Mouse (Mus musculus) activated CD4-positive, CD25-positive, alpha-beta regulatory T cell (primary cell): ENCODE measurements around the gene Clip3. TPM values are rescaled to one million over a fixed set of nuclear protein-coding genes. Genes with fewer than 3 reads are reported as not detected.

Experiments
- polyA plus RNA-seq, 2 experiments: library from polyadenylated mRNA; unstranded; fragments of 100-300 nt; shearing (Covaris generic); gene quantifications; one replicate each; pipeline ENCODE4 v1.2.1; 2017

The Clip3 gene
- polyA plus RNA-seq = 1 to 10 TPM; 1.6 to 3.1 TPM

GRCm38 (mm10) chr7:30291215-30292131, at the start of gene Clip3:
Gene Clip3 (plus strand): TSS chr7:30291728.

GRCm38 (mm10) chr7:30279951-30280669, 11.4 kb upstream of the Clip3 start, which contains the start of the genes Thap8 and Wdr62:
Gene Thap8 (plus strand): TSS chr7:30280094.
Gene Wdr62 (minus strand): TSS chr7:30280419.

GRCm38 (mm10) chr7:30308076-30309005, 16.8 kb downstream of the Clip3 start, which contains the start of gene Alkbh6:
Gene Alkbh6 (plus strand): TSS chr7:30308717.

GRCm38 (mm10) chr7:30314721-30315155, 23.2 kb downstream of the Clip3 start, which contains the start of gene Syne4:
Gene Syne4 (plus strand): TSS chr7:30314807.

GRCm38 (mm10) chr7:30321539-30322284, 30.2 kb downstream of the Clip3 start, which contains the start of gene E130208F15Rik:
Gene E130208F15Rik (plus strand): TSS chr7:30321740.

GRCm38 (mm10) chr7:30323795-30324194, 32.3 kb downstream of the Clip3 start, which contains the start of gene Sdhaf1:
Gene Sdhaf1 (minus strand): TSS chr7:30323895.

Other genes with a start within 250 kb of the Clip3 start
- gene Zfp14, start 240.3 kb upstream of the Clip3 start, polyA plus RNA-seq = 1 to 10 TPM; 1.6 to 5.0 TPM
- 1 to 10 TPM; 4.3 to 8.9 TPM for gene Zfp82, start 218.8 kb upstream of the Clip3 start, polyA plus RNA-seq
- gene Gm26920, start 201.3 kb upstream of the Clip3 start, polyA plus RNA-seq = 1 to 10 TPM in 1 of 2 experiments, not detected in 1; 4.2 TPM
- gene Zfp566, start 201.2 kb upstream of the Clip3 start, polyA plus RNA-seq = 10 to 100 TPM in 1 of 2 experiments, 1 to 10 TPM in 1; 7.9 to 11.2 TPM
- 10 to 100 TPM; 62.3 to 66.4 TPM for gene Zfp260, start 197.0 kb upstream of the Clip3 start, polyA plus RNA-seq
- gene Zfp382, start 169.8 kb upstream of the Clip3 start, polyA plus RNA-seq = 1 to 10 TPM; 5.0 to 7.0 TPM
- 10 to 100 TPM; 21.8 to 37.9 TPM for gene Zfp146, start 122.0 kb upstream of the Clip3 start, polyA plus RNA-seq
- under 1 TPM; 0.64 to 0.74 TPM for gene Cox7a1, start 107.6 kb upstream of the Clip3 start, polyA plus RNA-seq
- gene Capns1, start 92.9 kb upstream of the Clip3 start, polyA plus RNA-seq = 10 to 100 TPM; 96.1 to 96.6 TPM
- 10 to 100 TPM; 47.8 to 64.2 TPM for gene Polr2i, start 59.8 kb upstream of the Clip3 start, polyA plus RNA-seq
- 100 to 1,000 TPM; 109 to 132 TPM for gene Tbcb, start 59.5 kb upstream of the Clip3 start, polyA plus RNA-seq
- gene Ovol3, start 56.0 kb upstream of the Clip3 start, polyA plus RNA-seq = not detected
- gene Thap8, start 11.6 kb upstream of the Clip3 start, polyA plus RNA-seq = under 1 TPM; 0.12 to 0.41 TPM
- 1 to 10 TPM; 4.8 to 6.9 TPM for gene Wdr62, start 11.3 kb upstream of the Clip3 start, polyA plus RNA-seq
- 100 to 1,000 TPM in 1 of 2 experiments, 10 to 100 TPM in 1; 92.7 to 159 TPM for gene Alkbh6, start 17.0 kb downstream of the Clip3 start, polyA plus RNA-seq
- 10 to 100 TPM in 1 of 2 experiments, 1 to 10 TPM in 1; 3.8 to 22.5 TPM for gene Syne4, start 23.1 kb downstream of the Clip3 start, polyA plus RNA-seq
- gene E130208F15Rik, start 30.0 kb downstream of the Clip3 start, polyA plus RNA-seq = not detected
- gene Sdhaf1, start 32.2 kb downstream of the Clip3 start, polyA plus RNA-seq = 10 to 100 TPM; 32.0 to 75.5 TPM
- gene Lrfn3, start 71.0 kb downstream of the Clip3 start, polyA plus RNA-seq = not detected
- gene Tyrobp, start 122.0 kb downstream of the Clip3 start, polyA plus RNA-seq = 10 to 100 TPM in 1 of 2 experiments, 1 to 10 TPM in 1; 7.1 to 32.2 TPM
- 100 to 1,000 TPM; 470 to 543 TPM for gene Hcst, start 128.1 kb downstream of the Clip3 start, polyA plus RNA-seq
- 10 to 100 TPM; 78.6 to 95.9 TPM for gene Nfkbid, start 130.0 kb downstream of the Clip3 start, polyA plus RNA-seq
- gene Aplp1, start 153.8 kb downstream of the Clip3 start, polyA plus RNA-seq = 10 to 100 TPM; 10.8 to 23.2 TPM
- gene Kirrel2, start 166.0 kb downstream of the Clip3 start, polyA plus RNA-seq = not detected
- not detected for gene Nphs1, start 166.6 kb downstream of the Clip3 start, polyA plus RNA-seq
- not detected for gene Prodh2, start 201.9 kb downstream of the Clip3 start, polyA plus RNA-seq
- gene Arhgap33, start 243.3 kb downstream of the Clip3 start, polyA plus RNA-seq = 1 to 10 TPM; 1.5 to 2.5 TPM